Mouse (Mus musculus): Measurements from ENCODE around the gene Gm49358. TPM values are rescaled to one million over a fixed set of nuclear protein-coding genes. Genes with fewer than 3 reads are reported as not detected.

Gene Gm49358
- polyA plus RNA-seq, 1 experiment: not detected

GRCm38 (mm10) chr10:86880071-86880806 is 116.5 kb downstream of the Gm49358 start:
- peaks cover 2% of the 10 kb centered on the region for H3K27me3 ChIP-seq (replicated peaks)
- H3K36me3 ChIP-seq (replicated peaks; ENCODE audit: low read length): no peaks in the 10 kb centered on the region
- peaks cover 9% of the 10 kb centered on the region for H3K4me1 ChIP-seq
- TF ChIP-seq GATA1 (IDR thresholded peaks at IDR 0.05; ENCODE audit: borderline replicate concordance, low read length) (no peak), FLI1 (IDR thresholded peaks at IDR 0.05; ENCODE audit: low read length) (no peak)
- no peak overlapping the region for H3K4me3 ChIP-seq (replicated peaks)
- no peaks in the 10 kb centered on the region for H3K9me3 ChIP-seq

GRCm38 (mm10) chr10:86881448-86881847 is 117.7 kb downstream of the Gm49358 start:
- H3K9me3 ChIP-seq: no peaks in the 10 kb centered on the region
- H3K4me3 ChIP-seq (replicated peaks): no peak overlapping the region
- H3K4me1 ChIP-seq: peaks cover 9% of the 10 kb centered on the region
- TF ChIP-seq FLI1 (IDR thresholded peaks at IDR 0.05; ENCODE audit: low read length) (no peak), GATA1 (IDR thresholded peaks at IDR 0.05; ENCODE audit: borderline replicate concordance, low read length) (no peak)
- H3K36me3 ChIP-seq (replicated peaks; ENCODE audit: low read length): no peaks in the 10 kb centered on the region
- H3K27me3 ChIP-seq (replicated peaks): peaks cover 2% of the 10 kb centered on the region

Other genes starting within 250 kb of the Gm49358 start
- gene Hsp90b1, start 58.5 kb upstream of the Gm49358 start, polyA plus RNA-seq (2012; ENCODE audit: insufficient read depth, low replicate concordance): 6.4 and 61.7 TPM in 2 replicates
- gene Ttc41, start 58.2 kb upstream of the Gm49358 start, polyA plus RNA-seq (2012; ENCODE audit: insufficient read depth, low replicate concordance): not detected in 2 replicates
- 0.95 and 1.2 TPM in 2 replicates for gene Nt5dc3, start 15.0 kb downstream of the Gm49358 start, polyA plus RNA-seq (2012; ENCODE audit: insufficient read depth, low replicate concordance)
- 2.0 TPM in 1 of 2 replicates, not detected in the other for gene Stab2, start 244.1 kb downstream of the Gm49358 start, polyA plus RNA-seq (2012; ENCODE audit: insufficient read depth, low replicate concordance)

All from megakaryocyte, embryonic 14.5 days (primary cell).